Mouse (Mus musculus): ENCODE data around the gene Rinl. TPM values are rescaled to one million over a fixed set of nuclear protein-coding genes. Genes with fewer than 3 reads are reported as not detected.

The Rinl gene
- polyA plus RNA-seq, 1 experiment from 2014 or later: 2.2 TPM

DNA sequence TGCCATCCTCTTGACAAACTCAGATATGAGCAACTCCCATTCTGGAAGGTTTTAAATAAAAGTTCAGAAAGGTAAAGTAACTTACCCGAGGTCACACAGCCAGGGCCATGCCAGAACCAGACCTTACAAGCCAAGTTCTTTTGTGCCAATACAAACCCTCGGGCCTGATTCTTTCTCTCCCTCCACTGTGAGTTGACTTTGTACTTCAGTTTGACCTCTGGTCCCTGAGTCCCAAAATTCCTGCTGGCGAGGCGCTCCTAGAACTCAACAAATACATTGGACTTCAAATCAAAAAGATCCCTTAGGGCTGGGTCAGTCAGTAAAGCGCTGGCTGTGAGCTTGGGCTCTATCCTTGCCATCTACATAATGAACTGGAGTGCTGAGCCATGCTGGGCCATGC is 48.2 kb downstream of the Rinl start:
- Histone ChIP-seq H3K4me3 (no peak overlapping the region), H3K9me3 (no peaks in the 10 kb centered on the region), H3K27me3 (replicated peaks; ENCODE audit: low read depth, poor library complexity, severe bottlenecking) (no peaks in the 10 kb centered on the region), H3K27ac (replicated peaks) (no peak overlapping the region), H3K4me1 (no peaks in the 10 kb centered on the region), H3K36me3 (replicated peaks) (peaks cover 4% of the 10 kb centered on the region)
- WGBS: 84% methylated on average over 5 of the region's 5 CpGs
- DNase-seq (ENCODE audit: low spot score): no peak

- WGBS: 85% methylated on average over 9 of the region's 9 CpGs
- H3K27me3 ChIP-seq (replicated peaks; ENCODE audit: low read depth, poor library complexity, severe bottlenecking): no peaks in the 10 kb centered on the region
- no peak overlapping the region for H3K27ac ChIP-seq (replicated peaks)
- no peaks in the 10 kb centered on the region for H3K9me3 ChIP-seq
- no peak overlapping the region for H3K4me3 ChIP-seq
- DNase-seq (ENCODE audit: low spot score): no peak
- H3K4me1 ChIP-seq: no peaks in the 10 kb centered on the region
- H3K36me3 ChIP-seq (replicated peaks): no peaks in the 10 kb centered on the region
These were observed 49.6 kb downstream of the Rinl start for GRCm38 (mm10) chr7:28838331-28838730.

DNA sequence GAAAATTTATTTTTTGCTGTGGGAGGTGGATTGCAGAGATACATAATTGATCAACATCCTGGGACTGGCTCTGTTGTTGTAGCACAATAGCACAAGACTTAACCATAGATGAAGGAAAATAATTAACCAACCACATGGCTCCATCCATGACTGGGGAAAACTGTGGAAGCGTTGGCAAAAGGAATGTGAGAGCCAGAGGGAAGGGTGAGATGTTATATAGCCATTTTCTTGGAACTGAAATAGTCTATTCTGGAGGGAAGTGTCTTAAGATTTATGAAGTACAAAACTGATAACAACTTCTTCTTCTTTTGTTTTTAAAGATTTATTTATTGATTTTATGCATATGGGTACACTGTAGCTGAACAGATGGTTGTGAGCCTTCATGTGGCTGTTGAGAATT is 58.5 kb downstream of the Rinl start:
- DNase-seq (ENCODE audit: low spot score): no peak
- peaks cover 10% of the 10 kb centered on the region for H3K4me1 ChIP-seq
- H3K4me3 ChIP-seq: no peak overlapping the region
- H3K27me3 ChIP-seq (replicated peaks; ENCODE audit: low read depth, poor library complexity, severe bottlenecking): no peaks in the 10 kb centered on the region
- no peaks in the 10 kb centered on the region for H3K36me3 ChIP-seq (replicated peaks)
- H3K9me3 ChIP-seq: 0 out of 2 replicates have a peak, but pooled peaks cover 3% of the 10 kb centered on the region
- WGBS: 89% methylated on average over 1 of the region's 1 CpGs
- no peak overlapping the region for H3K27ac ChIP-seq (replicated peaks)

Other genes starting within 250 kb of the Rinl start
- not detected in 2 replicates for gene Sycn, start 248.1 kb upstream of the Rinl start, polyA plus RNA-seq (2016; fragmentation: Nextera tagmentation; extraction: Ambion mirVana)
- gene Nccrp1, start 241.7 kb upstream of the Rinl start, polyA plus RNA-seq (2016; fragmentation: Nextera tagmentation; extraction: Ambion mirVana): 0.10 TPM in 1 of 2 replicates, not detected in the other
- 36.0 and 38.9 TPM in 2 replicates for gene Samd4b, start 190.8 kb upstream of the Rinl start, polyA plus RNA-seq (2016; fragmentation: Nextera tagmentation; extraction: Ambion mirVana)
- gene Pak4, start 190.8 kb upstream of the Rinl start, polyA plus RNA-seq (2016; fragmentation: Nextera tagmentation; extraction: Ambion mirVana): 70.1 and 75.8 TPM in 2 replicates
- gene Acp7, start 157.6 kb upstream of the Rinl start, polyA plus RNA-seq (2016; fragmentation: Nextera tagmentation; extraction: Ambion mirVana): not detected in 2 replicates
- 7.8 TPM in 2 replicates for gene Fbxo27, start 96.1 kb upstream of the Rinl start, polyA plus RNA-seq (2016; fragmentation: Nextera tagmentation; extraction: Ambion mirVana)
- gene Fbxo17, start 72.2 kb upstream of the Rinl start, polyA plus RNA-seq (2016; fragmentation: Nextera tagmentation; extraction: Ambion mirVana): 11.9 and 14.3 TPM in 2 replicates
- gene Mrps12, start 47.1 kb upstream of the Rinl start, polyA plus RNA-seq (2016; fragmentation: Nextera tagmentation; extraction: Ambion mirVana): 163 and 164 TPM in 2 replicates
- 40.3 and 44.6 TPM in 2 replicates for gene Sars2, start 47.0 kb upstream of the Rinl start, polyA plus RNA-seq (2016; fragmentation: Nextera tagmentation; extraction: Ambion mirVana)
- gene Ccer2, start 32.8 kb upstream of the Rinl start, polyA plus RNA-seq (2016; fragmentation: Nextera tagmentation; extraction: Ambion mirVana): 0.49 and 2.1 TPM in 2 replicates
- 64.4 and 64.8 TPM in 2 replicates for gene Sirt2, start 22.2 kb upstream of the Rinl start, polyA plus RNA-seq (2016; fragmentation: Nextera tagmentation; extraction: Ambion mirVana)
- gene Nfkbib, start 21.5 kb upstream of the Rinl start, polyA plus RNA-seq (2016; fragmentation: Nextera tagmentation; extraction: Ambion mirVana): 55.1 and 55.5 TPM in 2 replicates
- 325 and 346 TPM in 2 replicates for gene Hnrnpl, start 19.6 kb downstream of the Rinl start, polyA plus RNA-seq (2016; fragmentation: Nextera tagmentation; extraction: Ambion mirVana)
- 75.8 and 81.7 TPM in 2 replicates for gene Ech1, start 36.2 kb downstream of the Rinl start, polyA plus RNA-seq (2016; fragmentation: Nextera tagmentation; extraction: Ambion mirVana)
- gene Lgals4, start 44.9 kb downstream of the Rinl start, polyA plus RNA-seq (2016; fragmentation: Nextera tagmentation; extraction: Ambion mirVana): 4.4 and 4.9 TPM in 2 replicates
- 0.63 and 1.9 TPM in 2 replicates for gene Lgals7, start 74.9 kb downstream of the Rinl start, polyA plus RNA-seq (2016; fragmentation: Nextera tagmentation; extraction: Ambion mirVana)
- 0.44 and 0.55 TPM in 2 replicates for gene Capn12, start 92.5 kb downstream of the Rinl start, polyA plus RNA-seq (2016; fragmentation: Nextera tagmentation; extraction: Ambion mirVana)
- 260 and 269 TPM in 2 replicates for gene Actn4, start 173.4 kb downstream of the Rinl start, polyA plus RNA-seq (2016; fragmentation: Nextera tagmentation; extraction: Ambion mirVana)
- gene Eif3k, start 192.9 kb downstream of the Rinl start, polyA plus RNA-seq (2016; fragmentation: Nextera tagmentation; extraction: Ambion mirVana): 444 and 454 TPM in 2 replicates
- 11.6 and 14.4 TPM in 2 replicates for gene Map4k1, start 193.1 kb downstream of the Rinl start, polyA plus RNA-seq (2016; fragmentation: Nextera tagmentation; extraction: Ambion mirVana)